Mouse (Mus musculus) CD8-positive naive resting alpha-beta T cell, adult 2 months (primary cell): ENCODE results near the gene Cd22.

Experiments
- DNase-seq, 2 experiments: peaks; one replicate each; pipeline ENCODE4 v3.0.0; 2022; ENCODE audit warnings: low read depth in 2 of 2, low spot score in 2 of 2

The Cd22 gene

GRCm38 (mm10) chr7:30821532-30821931 is 58.6 kb downstream of the Cd22 start:
- no peak for DNase-seq

- DNase-seq, result no peak
Measured at GRCm38 (mm10) chr7:30820854-30821445, 59.2 kb downstream of the Cd22 start.

GRCm38 (mm10) chr7:30820131-30820530 is 60.0 kb downstream of the Cd22 start:
- no peak for DNase-seq
